Mouse (Mus musculus) spleen, postnatal 10 days (tissue): Measurements from ENCODE around the gene Pdlim3.

Experiments used
- DNase-seq, 2 experiments: peaks; one replicate each; pipeline ENCODE4 v3.0.0; 2021 to 2022; ENCODE audit warnings: low spot score in 2 of 2

The Pdlim3 gene

GRCm38 (mm10) chr8:45905591-45906250 is 20.5 kb downstream of the Pdlim3 start:
- DNase-seq, result no peak

DNA sequence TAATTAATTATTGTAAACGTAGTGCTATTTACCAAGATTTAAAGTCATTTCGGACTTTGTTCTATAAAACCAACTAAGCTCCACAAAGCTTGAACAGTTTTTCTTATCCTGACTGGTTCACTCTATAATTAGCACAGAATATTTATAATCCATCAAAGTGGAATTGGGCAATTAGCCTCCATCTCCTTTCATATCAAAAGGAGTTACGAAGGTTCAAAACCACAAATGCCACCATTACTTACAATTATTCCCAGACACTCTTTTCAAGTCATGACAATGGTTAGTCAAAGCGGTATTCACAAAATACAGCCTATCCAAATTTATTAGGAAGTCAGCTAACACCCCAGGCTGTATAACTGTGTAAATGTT is 21.0 kb downstream of the Pdlim3 start:
- no peak for DNase-seq

DNA sequence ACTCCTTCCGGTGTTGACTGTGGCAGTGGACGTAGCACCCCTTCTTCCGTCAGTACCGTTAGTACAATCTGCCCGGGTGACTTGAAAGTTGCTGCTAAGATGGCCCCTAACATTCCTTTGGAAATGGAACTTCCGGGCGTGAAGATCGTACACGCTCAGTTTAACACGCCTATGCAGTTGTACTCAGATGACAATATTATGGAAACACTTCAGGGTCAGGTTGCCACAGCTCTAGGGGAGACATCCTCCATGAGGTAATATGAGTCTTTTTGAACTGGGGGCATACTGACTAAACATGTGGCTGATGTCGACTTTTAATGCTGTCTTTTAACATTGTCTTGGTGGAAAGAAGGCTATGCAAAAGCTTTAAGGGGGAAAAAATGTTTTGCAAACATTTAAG is 28.4 kb downstream of the Pdlim3 start:
- DNase-seq, result no peak

DNA sequence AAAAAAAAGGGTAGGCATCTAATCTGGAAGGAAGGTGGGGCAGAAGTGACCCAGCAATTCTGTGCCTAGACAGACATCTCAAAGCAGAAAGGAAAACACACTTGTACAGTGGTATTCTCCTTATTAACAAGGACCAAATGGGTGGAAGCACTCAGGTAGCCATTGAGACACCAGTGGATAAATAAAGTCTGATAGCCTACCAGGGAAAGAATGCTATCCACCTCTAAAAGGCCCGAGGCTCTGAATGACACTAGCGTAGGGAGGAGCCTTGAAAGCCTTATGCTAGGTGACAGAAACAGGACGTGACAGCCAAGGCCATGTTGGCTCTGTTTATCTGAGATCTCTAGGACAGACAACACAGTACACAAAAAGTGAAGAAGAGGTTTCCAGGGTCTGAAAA is 31.2 kb downstream of the Pdlim3 start:
- DNase-seq, result no peak

- DNase-seq, result no peak
These were observed 31.9 kb downstream of the Pdlim3 start for GRCm38 (mm10) chr8:45917040-45917679.

- no peak for DNase-seq
These were observed 33.6 kb downstream of the Pdlim3 start for GRCm38 (mm10) chr8:45918891-45919290.

DNA sequence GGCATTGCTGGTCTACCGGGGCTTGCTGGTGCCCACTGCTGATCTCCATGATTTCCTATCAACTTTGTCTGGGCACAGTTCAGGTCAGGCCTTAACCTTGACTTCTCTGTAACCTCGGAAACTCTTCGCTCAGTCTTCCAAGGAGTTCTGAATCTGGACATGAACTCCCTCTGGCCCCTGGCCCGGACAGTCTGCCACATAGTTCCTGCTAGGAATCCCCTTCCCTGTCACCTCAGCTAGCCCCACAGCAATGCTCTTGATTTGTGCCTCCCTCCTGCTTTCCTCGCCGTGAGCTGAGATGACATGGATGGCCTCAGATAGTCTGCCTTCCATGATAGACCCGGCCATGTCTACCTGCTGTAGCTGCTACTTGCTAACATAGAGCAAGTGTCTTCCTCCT is 35.1 kb downstream of the Pdlim3 start:
- DNase-seq, result no peak

- no peak for DNase-seq
These were observed 36.9 kb downstream of the Pdlim3 start for GRCm38 (mm10) chr8:45922116-45922515.

DNA sequence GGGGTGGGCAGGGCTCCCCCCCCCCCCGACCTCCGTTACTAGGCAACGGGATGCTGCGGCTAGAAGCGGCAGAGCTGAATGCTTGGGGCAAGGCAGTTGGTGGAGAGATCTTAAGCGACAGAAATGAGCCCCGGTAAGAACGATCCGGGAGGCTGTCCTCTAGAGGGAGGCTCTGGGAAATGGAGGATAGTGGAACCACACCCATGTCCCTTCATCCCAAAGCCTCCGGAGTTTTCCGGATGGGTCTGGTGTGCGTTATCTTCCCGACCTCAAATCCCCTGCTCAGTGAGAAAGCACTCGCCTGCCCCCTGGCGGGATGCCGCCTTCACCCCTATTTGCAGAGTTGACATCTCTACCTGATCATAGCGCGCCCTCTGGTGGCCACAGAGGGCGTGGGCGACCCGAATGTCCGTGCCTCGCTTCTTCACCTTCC is 49.3 kb downstream of the Pdlim3 start, which contains the start of gene Ccdc110:
TSS of gene Ccdc110 (plus strand) at position 38 of the 433 bp plus-strand sequence.
- peak; percentile 82 to 93 for DNase-seq

- no peak for DNase-seq
These were observed 51.7 kb downstream of the Pdlim3 start for GRCm38 (mm10) chr8:45936986-45937385.

DNA sequence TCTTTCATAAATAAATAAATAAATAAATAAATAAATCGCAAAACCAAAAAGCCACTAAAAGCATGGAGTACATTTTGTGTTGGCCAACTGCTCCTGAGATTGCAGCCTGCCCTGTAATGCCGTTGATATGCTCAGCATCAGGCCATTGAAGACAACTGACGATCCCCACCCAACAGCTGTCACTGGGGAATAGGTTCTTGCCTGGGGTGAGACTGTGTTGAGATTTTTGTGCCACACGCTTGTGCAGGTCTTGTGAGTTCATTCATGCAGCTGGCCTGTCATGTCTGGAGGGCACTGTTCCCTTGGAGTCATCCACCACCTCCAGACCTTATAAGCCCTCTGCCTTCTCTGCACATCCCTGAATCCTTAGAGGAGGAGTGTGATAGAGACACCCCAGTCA is 61.0 kb downstream of the Pdlim3 start:
- no peak for DNase-seq

GRCm38 (mm10) chr8:45950622-45951021 is 65.4 kb downstream of the Pdlim3 start:
- no peak for DNase-seq
